Mouse (Mus musculus): Measurements from ENCODE around the gene Osbpl7. TPM values are rescaled to one million over a fixed set of nuclear protein-coding genes. Genes with fewer than 3 reads are reported as not detected.
A peak's percentile ranks its signal among the peaks of the same experiment; 100 is the strongest.

Gene Osbpl7
- polyA plus RNA-seq, 1 experiment from 2014 or later = 10.8 TPM

DNA sequence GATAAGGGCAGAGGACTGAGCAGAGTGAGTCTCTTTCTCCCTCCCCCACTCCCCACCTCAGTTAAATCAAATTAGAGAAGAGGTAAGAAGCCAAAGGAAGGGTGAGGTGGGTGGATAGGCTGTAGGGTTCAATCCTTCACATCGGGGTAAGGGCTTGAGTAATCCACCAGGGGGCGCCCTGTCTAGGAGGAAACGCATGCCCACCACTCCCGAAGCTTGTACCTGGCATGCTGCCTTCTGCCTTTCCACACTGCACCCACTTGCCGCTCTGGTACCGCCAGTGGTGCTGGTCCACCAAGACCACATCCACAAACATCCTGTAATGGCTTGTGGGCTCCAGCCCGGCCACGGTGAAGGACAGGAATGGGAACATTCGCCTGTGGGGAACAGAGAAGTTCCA is 51.3 kb downstream of the Osbpl7 start:
- Histone ChIP-seq H3K4me3 (no peak overlapping the region), H3K36me3 (no peaks in the 10 kb centered on the region), H3K9ac (replicated peaks) (no peak overlapping the region), H3K4me1 (no peaks in the 10 kb centered on the region), H3K4me2 (replicated peaks) (no peak overlapping the region), H3K9me3 (no peaks in the 10 kb centered on the region), H3K27ac (replicated peaks) (no peak overlapping the region), H3K27me3 (peaks cover 43% of the 10 kb centered on the region)
- ATAC-seq (ENCODE audit: low FRiP score, low read depth) = no peak
- WGBS = 19% methylated on average over 9 of the region's 9 CpGs

DNA sequence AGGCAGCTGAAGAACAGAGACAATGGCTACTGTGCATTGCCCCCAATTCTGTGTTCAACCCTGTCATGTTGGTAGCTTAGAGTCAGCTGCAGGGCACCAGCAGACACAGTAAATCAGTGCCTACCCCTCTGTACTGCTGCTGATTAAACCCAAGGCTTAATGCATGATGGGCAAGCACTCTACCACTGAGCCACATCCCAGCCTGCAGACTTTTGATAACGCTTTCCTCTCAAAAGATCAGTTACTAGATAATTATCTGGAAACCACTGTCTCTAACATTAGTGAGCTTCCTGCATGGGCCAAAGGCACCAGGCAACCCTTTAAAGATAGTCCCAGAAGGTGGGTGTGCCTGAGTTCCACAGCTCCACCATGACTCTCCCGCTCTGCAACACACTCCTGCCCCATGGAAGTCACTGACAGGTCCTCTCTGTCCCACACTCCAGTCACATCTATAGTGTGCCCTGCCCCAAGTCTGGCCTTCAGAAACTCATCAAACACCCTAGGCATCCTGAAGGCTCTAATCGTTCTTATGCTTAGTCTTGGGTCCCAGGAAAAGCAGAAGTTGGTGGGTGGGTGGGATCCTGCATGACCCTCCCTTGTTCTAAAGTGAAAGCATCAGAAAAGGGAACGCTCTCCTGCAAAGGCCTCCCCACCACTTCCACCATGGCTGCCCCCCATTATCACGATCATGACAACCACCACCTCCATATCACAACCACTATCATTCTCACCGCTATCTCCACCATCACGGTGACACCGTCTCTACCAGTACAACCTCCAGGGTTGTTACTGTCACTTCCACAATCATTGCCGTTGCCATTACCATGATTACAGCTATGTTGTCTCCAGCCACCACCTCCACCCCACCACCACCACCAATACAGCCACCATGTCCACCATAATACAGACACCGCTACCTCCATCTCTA is 53.0 kb downstream of the Osbpl7 start:
- Histone ChIP-seq H3K9ac (replicated peaks) (no peak overlapping the region), H3K9me3 (no peaks in the 10 kb centered on the region), H3K27ac (replicated peaks) (no peak overlapping the region), H3K4me1 (no peaks in the 10 kb centered on the region), H3K27me3 (peaks cover 34% of the 10 kb centered on the region), H3K4me3 (no peak overlapping the region), H3K4me2 (replicated peaks) (no peak overlapping the region), H3K36me3 (no peaks in the 10 kb centered on the region)
- ATAC-seq (ENCODE audit: low FRiP score, low read depth) = no peak
- WGBS = 92% methylated on average over 10 of the region's 10 CpGs

DNA sequence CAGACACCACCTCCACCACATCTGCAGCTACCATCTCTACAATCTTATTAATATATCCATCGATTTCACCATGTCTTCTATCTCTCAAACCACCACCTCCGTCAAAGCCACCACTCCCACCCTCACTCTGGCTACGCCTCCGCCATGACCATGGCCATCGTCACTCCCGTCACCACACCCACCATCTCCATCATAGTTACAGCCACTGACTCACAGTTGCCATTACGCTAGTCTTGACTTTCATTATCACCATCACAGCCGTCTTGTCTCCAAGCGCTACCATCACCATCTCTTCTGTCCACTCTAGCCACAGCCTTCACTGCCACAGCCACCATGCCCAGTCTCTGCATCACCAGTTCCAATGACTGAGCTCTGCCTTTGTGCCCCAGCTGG is 53.7 kb downstream of the Osbpl7 start:
- Histone ChIP-seq H3K4me1 (no peaks in the 10 kb centered on the region), H3K4me3 (no peak overlapping the region), H3K4me2 (replicated peaks) (no peak overlapping the region), H3K27ac (replicated peaks) (no peak overlapping the region), H3K27me3 (peaks cover 27% of the 10 kb centered on the region), H3K9ac (replicated peaks) (no peak overlapping the region), H3K9me3 (no peaks in the 10 kb centered on the region), H3K36me3 (no peaks in the 10 kb centered on the region)
- ATAC-seq (ENCODE audit: low FRiP score, low read depth) = no peak
- WGBS = 94% methylated on average over 9 of the region's 9 CpGs

DNA sequence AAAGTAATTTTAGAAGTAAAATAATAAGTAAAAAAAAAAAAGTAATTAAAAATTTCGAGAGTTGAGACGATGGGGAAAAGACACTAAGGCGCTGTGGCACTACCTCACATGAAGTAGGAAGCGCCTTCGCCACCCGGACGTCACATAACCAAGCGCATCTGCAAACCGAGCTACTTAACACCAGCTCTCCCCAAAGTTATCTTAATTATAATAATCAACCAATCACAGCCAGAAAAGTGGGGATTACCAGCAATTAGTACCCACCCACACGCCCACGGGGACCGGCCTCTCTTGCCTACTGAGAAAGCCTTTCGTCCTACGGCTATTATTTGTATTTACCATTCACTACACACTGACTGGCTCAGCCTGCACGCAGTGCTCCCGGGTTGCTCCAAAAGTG is 58.5 kb downstream of the Osbpl7 start:
- H3K27ac ChIP-seq (replicated peaks) = no peak overlapping the region
- WGBS = 79% methylated on average over 16 of the region's 16 CpGs

DNA sequence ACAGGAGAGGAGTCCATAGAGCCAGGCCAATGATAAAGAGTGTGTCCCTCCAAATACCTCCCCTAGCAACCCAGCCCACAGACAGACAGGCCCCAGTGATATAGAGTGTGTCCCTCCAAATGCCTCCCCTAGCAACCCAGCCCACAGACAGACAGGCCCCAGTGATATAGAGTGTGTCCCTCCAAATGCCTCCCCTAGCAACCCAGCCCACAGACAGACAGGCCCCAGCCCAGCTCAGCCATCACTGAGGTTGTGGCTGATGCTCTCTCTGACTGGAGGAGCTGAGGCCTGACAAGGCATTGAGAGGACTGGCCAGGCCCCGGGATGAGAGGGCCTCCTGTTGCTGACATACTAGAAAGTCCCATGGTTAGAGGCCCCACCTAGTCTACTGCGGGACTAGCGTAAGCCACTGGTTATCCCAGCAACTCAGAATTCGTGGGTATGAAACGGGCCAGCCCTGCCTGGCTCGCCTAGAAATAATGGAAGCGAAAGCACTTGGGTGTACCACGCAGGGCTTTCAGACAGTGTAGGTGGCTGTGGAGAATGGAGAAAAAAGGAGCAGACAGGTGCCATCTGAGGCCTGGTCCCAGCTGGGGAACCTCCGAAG is 62.2 kb downstream of the Osbpl7 start:
- WGBS = 81% methylated on average over 9 of the region's 9 CpGs
- H3K9me3 ChIP-seq = no peaks in the 10 kb centered on the region
- H3K27ac ChIP-seq (replicated peaks) = no peak overlapping the region
- no peak for ATAC-seq (ENCODE audit: low FRiP score, low read depth)
- H3K27me3 ChIP-seq = peaks cover 64% of the 10 kb centered on the region
- H3K4me3 ChIP-seq = no peak overlapping the region
- H3K36me3 ChIP-seq = no peaks in the 10 kb centered on the region
- H3K4me2 ChIP-seq (replicated peaks) = no peak overlapping the region
- H3K9ac ChIP-seq (replicated peaks) = no peak overlapping the region
- H3K4me1 ChIP-seq = peaks cover 18% of the 10 kb centered on the region

More for the DNA sequence above, 58.5 kb downstream of the Osbpl7 start:
- Histone ChIP-seq H3K9me3 (no peaks in the 10 kb centered on the region), H3K27me3 (peaks cover 32% of the 10 kb centered on the region), H3K9ac (replicated peaks) (no peak overlapping the region), H3K4me3 (no peak overlapping the region), H3K4me1 (peaks cover under 1% of the 10 kb centered on the region; the same call in 1 of the 2 replicates), H3K4me2 (replicated peaks) (no peak overlapping the region), H3K36me3 (no peaks in the 10 kb centered on the region)
- ATAC-seq (ENCODE audit: low FRiP score, low read depth) = no peak

DNA sequence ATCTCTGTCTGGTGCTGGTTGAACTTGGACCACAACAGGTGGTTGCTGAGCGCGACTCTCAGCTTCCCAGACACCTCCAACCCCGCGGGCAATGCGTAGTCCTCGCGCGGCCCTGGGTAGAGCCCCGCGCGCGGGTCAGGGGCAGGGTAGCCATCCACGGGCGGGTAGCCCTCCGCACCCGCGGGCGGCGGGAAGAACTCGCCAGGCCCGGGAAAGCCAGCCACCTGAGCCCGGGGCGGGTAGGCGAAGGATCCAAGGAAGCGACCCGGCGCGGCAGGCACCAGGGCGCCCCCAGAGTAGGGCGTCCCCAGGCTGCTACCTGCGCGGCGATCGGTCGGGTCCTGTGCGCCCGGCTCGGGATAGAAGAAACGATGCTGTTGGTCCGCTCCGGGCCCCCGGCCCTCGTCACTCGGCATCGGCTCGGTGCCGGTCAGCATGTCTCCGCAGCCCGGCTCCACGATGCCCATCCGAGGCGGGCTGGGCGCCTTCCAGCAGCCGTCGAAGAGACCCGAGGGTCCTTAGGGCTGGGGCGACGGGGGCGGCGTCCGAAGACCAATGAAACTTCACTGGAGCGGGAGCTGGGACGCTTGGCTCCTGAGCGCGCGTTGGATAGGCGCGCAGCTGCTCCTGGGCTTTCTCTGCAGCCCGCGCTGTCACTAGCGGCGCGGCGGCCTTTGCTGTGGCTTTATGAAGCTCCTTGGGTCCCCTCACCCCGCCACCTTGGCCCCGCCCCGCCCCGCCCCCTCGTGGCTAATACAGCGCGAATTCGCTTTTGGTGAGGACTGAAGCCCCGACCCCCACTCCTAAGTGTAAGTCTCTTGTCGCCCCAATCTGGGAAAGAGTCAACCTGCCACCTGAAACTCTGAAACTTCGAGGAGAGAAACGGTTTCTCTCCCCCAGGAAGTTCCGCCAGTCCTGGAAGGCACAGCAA is 64.5 kb downstream of the Osbpl7 start, which contains the start of gene Tbx21:
Gene Tbx21, minus strand, starts transcription at position 661 of the 931 bp plus-strand sequence.
- Histone ChIP-seq H3K4me1 (peaks cover 18% of the 10 kb centered on the region), H3K9me3 (no peaks in the 10 kb centered on the region), H3K4me3 (peak within 1 kb of the TSS; percentile 41), H3K27ac (replicated peaks) (no peak within 1 kb of the TSS), H3K4me2 (replicated peaks) (peak within 1 kb of the TSS; percentile 65), H3K27me3 (peaks cover 79% of the 10 kb centered on the region), H3K36me3 (no peaks in the 10 kb centered on the region), H3K9ac (replicated peaks) (peak within 1 kb of the TSS; percentile 28; the same call in 1 of the 2 replicates)
- under 1% methylated on average over 79 of the region's 87 CpGs for WGBS
- ATAC-seq (ENCODE audit: low FRiP score, low read depth) = no peak

DNA sequence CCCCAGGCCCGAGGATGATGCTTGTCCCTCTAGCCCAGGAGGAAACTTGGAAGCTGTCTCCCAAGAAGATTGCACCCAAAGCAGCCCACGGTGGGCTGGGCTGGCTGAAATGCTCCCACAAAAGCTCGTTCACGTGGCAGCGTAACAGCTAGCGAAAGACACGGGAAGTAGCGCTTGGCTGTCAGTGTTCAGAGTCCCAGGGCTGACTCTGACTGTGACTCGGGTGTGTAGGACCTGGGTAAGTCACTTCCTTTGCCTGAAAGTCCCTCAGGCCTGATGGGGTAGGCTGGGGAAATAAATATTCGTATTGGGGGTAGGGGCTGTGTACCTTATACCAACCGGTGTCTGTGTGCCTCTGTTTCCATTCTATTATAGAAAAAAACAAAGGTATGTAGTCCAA is 65.4 kb downstream of the Osbpl7 start:
- no peaks in the 10 kb centered on the region for H3K9me3 ChIP-seq
- H3K27ac ChIP-seq (replicated peaks) = no peak overlapping the region
- H3K4me1 ChIP-seq = peaks cover 18% of the 10 kb centered on the region
- 11% methylated on average over 11 of the region's 11 CpGs for WGBS
- no peak overlapping the region for H3K9ac ChIP-seq (replicated peaks)
- H3K36me3 ChIP-seq = no peaks in the 10 kb centered on the region
- no peak overlapping the region for H3K4me3 ChIP-seq
- H3K27me3 ChIP-seq = peaks cover 80% of the 10 kb centered on the region
- H3K4me2 ChIP-seq (replicated peaks) = no peak overlapping the region
- no peak for ATAC-seq (ENCODE audit: low FRiP score, low read depth)

Small RNAs within 50 kb of the gene (microRNA-seq; reads per million reads assigned to microRNA genes)
- gene Mir8103 = 1.4 reads per million

Other genes starting within 250 kb of the Osbpl7 start
- 80.9 and 81.1 TPM in 2 replicates for gene Nfe2l1, start 220.7 kb upstream of the Osbpl7 start, polyA plus RNA-seq (2016; fragmentation: Nextera tagmentation; extraction: Ambion mirVana)
- gene Copz2, start 200.8 kb upstream of the Osbpl7 start, polyA plus RNA-seq (2016; fragmentation: Nextera tagmentation; extraction: Ambion mirVana) = 36.1 and 43.0 TPM in 2 replicates
- gene Cdk5rap3, start 134.1 kb upstream of the Osbpl7 start, polyA plus RNA-seq (2016; fragmentation: Nextera tagmentation; extraction: Ambion mirVana) = 107 and 116 TPM in 2 replicates
- gene Prr15l, start 122.5 kb upstream of the Osbpl7 start, polyA plus RNA-seq (2016; fragmentation: Nextera tagmentation; extraction: Ambion mirVana) = 0.55 and 0.68 TPM in 2 replicates
- gene Pnpo, start 106.6 kb upstream of the Osbpl7 start, polyA plus RNA-seq (2016; fragmentation: Nextera tagmentation; extraction: Ambion mirVana) = 14.6 and 16.4 TPM in 2 replicates
- 23.4 and 25.9 TPM in 2 replicates for gene Sp2, start 67.7 kb upstream of the Osbpl7 start, polyA plus RNA-seq (2016; fragmentation: Nextera tagmentation; extraction: Ambion mirVana)
- gene Sp6, start 37.2 kb upstream of the Osbpl7 start, polyA plus RNA-seq (2016; fragmentation: Nextera tagmentation; extraction: Ambion mirVana) = 0.26 and 0.63 TPM in 2 replicates
- 22.5 and 24.2 TPM in 2 replicates for gene Scrn2, start 20.7 kb upstream of the Osbpl7 start, polyA plus RNA-seq (2016; fragmentation: Nextera tagmentation; extraction: Ambion mirVana)
- gene Lrrc46, start 9.2 kb upstream of the Osbpl7 start, polyA plus RNA-seq (2016; fragmentation: Nextera tagmentation; extraction: Ambion mirVana) = 2.4 and 3.3 TPM in 2 replicates
- 63.4 and 64.4 TPM in 2 replicates for gene Mrpl10, start 9.1 kb upstream of the Osbpl7 start, polyA plus RNA-seq (2016; fragmentation: Nextera tagmentation; extraction: Ambion mirVana)
- 0.23 and 0.24 TPM in 2 replicates for gene Tbx21, start 64.7 kb downstream of the Osbpl7 start, polyA plus RNA-seq (2016; fragmentation: Nextera tagmentation; extraction: Ambion mirVana)
- 6.7 and 8.9 TPM in 2 replicates for gene Tbkbp1, start 100.9 kb downstream of the Osbpl7 start, polyA plus RNA-seq (2016; fragmentation: Nextera tagmentation; extraction: Ambion mirVana)
- gene Kpnb1, start 137.3 kb downstream of the Osbpl7 start, polyA plus RNA-seq (2016; fragmentation: Nextera tagmentation; extraction: Ambion mirVana) = 68.2 and 68.6 TPM in 2 replicates
- gene Npepps, start 230.0 kb downstream of the Osbpl7 start, polyA plus RNA-seq (2016; fragmentation: Nextera tagmentation; extraction: Ambion mirVana) = 134 and 144 TPM in 2 replicates

Data from midbrain, embryonic 12.5 days (tissue).